Mouse (Mus musculus) granulocyte monocyte progenitor cell, adult 5-6 weeks (primary cell): Measurements from ENCODE around the gene Syt12. TPM values are rescaled to one million over a fixed set of nuclear protein-coding genes. Genes with fewer than 3 reads are reported as not detected.

ENCODE experiments used
- ATAC-seq: replicated peaks from 2 replicates; pipeline ENCODE4 v1.8.0; 2016; ENCODE audit warnings: mild to moderate bottlenecking, moderate TSS enrichment, inconsistent platforms; ENCODE audit not compliant: poor library complexity, severe bottlenecking
- total RNA-seq, 2 experiments: library from RNA; stranded (forward) in 1 of 2; stranded (reverse) in 1 of 2; fragments of 200-712, 200-1000 nt in 1 of 2; fragments of >200 nt in 1 of 2; fragmentation: Nextera tagmentation in 1 of 2; gene quantifications; 2 replicates each; pipeline ENCODE4 v1.2.3; 2014 to 2017

The Syt12 gene
- total RNA-seq, 2 experiments from 2014 or later, result not detected

DNA sequence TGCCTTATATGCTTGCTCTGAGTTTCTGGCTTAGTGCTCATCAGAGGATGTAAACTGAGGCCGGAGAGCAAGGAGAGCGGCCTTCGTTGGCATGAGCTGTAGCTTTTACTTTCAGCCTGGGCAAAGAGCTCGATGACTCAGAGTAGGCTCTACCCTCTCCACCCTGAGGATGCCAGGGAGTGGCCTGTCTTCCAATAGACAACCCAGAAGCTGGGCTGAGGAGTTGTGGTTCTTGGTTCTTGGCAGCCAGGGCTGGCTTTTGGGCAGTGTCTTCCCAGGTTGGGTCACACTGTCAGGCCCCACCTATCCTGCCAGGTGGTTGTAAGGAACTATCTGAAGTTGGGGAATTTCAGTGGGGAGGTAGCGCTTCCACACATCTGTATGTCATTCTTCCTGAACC lies 57.5 kb downstream of the Syt12 start:
- no peak for ATAC-seq

GRCm38 (mm10) chr19:4417713-4418112 lies 59.5 kb downstream of the Syt12 start:
- no peak for ATAC-seq

DNA sequence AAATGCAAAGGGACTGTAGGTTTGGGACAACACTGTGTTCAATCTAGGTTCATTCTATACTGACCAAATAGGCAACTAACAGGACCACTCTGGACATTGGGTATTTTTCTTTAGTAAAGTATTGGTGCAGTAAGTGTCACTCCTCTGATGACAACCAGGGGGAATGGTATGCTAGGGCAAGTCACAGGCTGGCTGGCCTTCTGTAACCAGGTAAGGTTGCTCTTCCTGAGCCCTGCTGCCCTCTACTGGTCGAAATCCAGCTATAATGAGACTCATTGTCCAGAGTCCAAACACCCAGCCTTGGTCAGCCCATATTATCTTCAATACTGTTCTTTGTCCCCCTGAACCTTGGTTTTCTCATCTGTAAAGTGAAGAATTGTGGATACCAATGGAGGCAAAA lies 60.1 kb downstream of the Syt12 start:
- peak; percentile 83 for ATAC-seq

DNA sequence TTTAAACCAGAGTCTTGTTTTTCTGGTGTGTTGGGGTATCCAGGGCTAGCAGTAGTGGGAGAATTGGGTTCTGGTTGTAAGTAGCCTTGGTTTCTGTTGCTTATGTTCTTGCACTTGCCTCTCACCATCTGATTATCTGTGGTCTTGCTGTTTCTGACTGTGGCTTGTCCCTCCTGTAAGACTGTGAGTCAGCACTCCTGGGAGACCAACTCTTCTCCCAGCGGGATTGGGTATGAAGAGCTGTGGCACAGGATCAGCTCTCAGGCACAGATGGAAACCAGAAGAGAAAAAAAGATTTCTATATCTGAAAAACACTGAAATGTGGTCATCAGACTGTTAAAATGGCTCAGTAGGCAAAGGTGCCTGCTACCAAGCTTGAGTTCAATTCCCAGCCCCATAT lies 62.6 kb downstream of the Syt12 start:
- ATAC-seq, result no peak

DNA sequence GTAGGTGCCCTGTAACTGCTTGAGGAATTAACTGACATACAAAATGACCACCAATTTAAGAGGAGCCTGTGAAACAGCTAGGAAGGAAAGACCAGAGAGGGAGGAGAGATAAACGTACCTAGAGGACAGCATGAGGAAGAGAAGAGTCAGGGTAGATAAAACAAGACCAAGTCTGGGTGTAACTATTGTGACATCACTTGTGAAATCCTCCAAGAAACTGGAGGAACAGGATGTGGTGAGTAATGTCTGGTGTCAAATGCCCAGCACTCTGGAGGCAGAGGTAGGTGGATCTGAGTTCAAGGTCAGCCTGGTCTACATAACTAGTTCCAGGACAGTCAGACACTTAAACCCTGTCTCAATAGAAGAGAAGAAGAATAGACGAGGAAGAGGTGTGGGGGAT lies 68.2 kb downstream of the Syt12 start:
- peak; percentile 98 for ATAC-seq

DNA sequence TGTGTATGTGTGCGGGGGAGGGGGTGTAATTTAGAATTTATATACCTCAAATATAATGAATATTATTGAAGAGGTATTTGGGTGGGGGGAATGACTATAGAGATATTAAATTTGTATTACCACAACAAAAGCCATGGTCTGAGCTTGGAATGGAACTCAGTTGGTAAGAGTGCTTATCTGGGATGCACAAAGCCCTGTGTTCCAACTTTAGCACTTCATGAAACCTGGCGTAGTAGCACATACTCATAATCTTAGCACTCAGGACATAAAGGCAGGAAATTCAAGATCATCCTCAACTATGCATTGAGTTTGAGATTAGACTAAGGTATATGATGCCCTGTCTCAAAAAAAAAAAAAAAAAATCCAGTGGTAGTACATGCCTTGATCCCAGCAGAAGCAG lies 72.4 kb downstream of the Syt12 start:
- ATAC-seq, result no peak

- no peak for ATAC-seq
Observed at GRCm38 (mm10) chr19:4398959-4399358, 78.3 kb downstream of the Syt12 start.

GRCm38 (mm10) chr19:4398630-4398948 lies 78.7 kb downstream of the Syt12 start:
- no peak for ATAC-seq

GRCm38 (mm10) chr19:4397798-4398629 lies 79.2 kb downstream of the Syt12 start, which contains the start of gene Kdm2a:
Kdm2a (minus strand) TSS chr19:4398285.
- ATAC-seq, result peak; percentile 23

GRCm38 (mm10) chr19:4396998-4397797 lies 80.0 kb downstream of the Syt12 start:
- ATAC-seq, result peak; percentile 85

- ATAC-seq, result peak; percentile 36
Observed at GRCm38 (mm10) chr19:4396081-4396997, 80.9 kb downstream of the Syt12 start.

Other genes with a start within 250 kb of the Syt12 start
- gene Pold4, start 245.5 kb downstream of the Syt12 start, total RNA-seq (2014; fragmentation: Nextera tagmentation), result 68.6 and 117 TPM in 2 replicates
- 69.5 and 92.0 TPM in 2 replicates for gene Pold4, start 245.5 kb downstream of the Syt12 start, total RNA-seq (2017)
- 17.7 and 25.9 TPM in 2 replicates for gene Ssh3, start 208.3 kb downstream of the Syt12 start, total RNA-seq (2014; fragmentation: Nextera tagmentation)
- 10.8 and 22.0 TPM in 2 replicates for gene Ssh3, start 208.3 kb downstream of the Syt12 start, total RNA-seq (2017)
- gene Ankrd13d, start 194.3 kb downstream of the Syt12 start, total RNA-seq (2014; fragmentation: Nextera tagmentation), result 6.8 and 7.2 TPM in 2 replicates
- 1.6 and 3.9 TPM in 2 replicates for gene Ankrd13d, start 194.3 kb downstream of the Syt12 start, total RNA-seq (2017)
- 179 and 198 TPM in 2 replicates for gene Grk2, start 171.2 kb downstream of the Syt12 start, total RNA-seq (2014; fragmentation: Nextera tagmentation)
- gene Grk2, start 171.2 kb downstream of the Syt12 start, total RNA-seq (2017), result 133 and 181 TPM in 2 replicates
- gene Kdm2a, start 79.2 kb downstream of the Syt12 start, total RNA-seq (2014; fragmentation: Nextera tagmentation), result 62.9 and 96.0 TPM in 2 replicates
- gene Kdm2a, start 79.2 kb downstream of the Syt12 start, total RNA-seq (2017), result 46.5 and 61.7 TPM in 2 replicates
- 0.28 TPM in 1 of 2 replicates, not detected in the other for gene Rhod, start 38.0 kb downstream of the Syt12 start, total RNA-seq (2014; fragmentation: Nextera tagmentation)
- not detected in 2 replicates for gene Rhod, start 38.0 kb downstream of the Syt12 start, total RNA-seq (2017)
- gene 2010003K11Rik, start 21.1 kb upstream of the Syt12 start, total RNA-seq (2014; fragmentation: Nextera tagmentation), result not detected in 2 replicates
- gene 2010003K11Rik, start 21.1 kb upstream of the Syt12 start, total RNA-seq (2017), result not detected in 2 replicates
- 0.95 and 4.0 TPM in 2 replicates for gene Pcx, start 33.0 kb upstream of the Syt12 start, total RNA-seq (2014; fragmentation: Nextera tagmentation)
- 0.82 and 6.1 TPM in 2 replicates for gene Pcx, start 33.0 kb upstream of the Syt12 start, total RNA-seq (2017)
- gene Lrfn4, start 138.2 kb upstream of the Syt12 start, total RNA-seq (2014; fragmentation: Nextera tagmentation), result 2.6 and 3.5 TPM in 2 replicates
- 1.8 and 3.7 TPM in 2 replicates for gene Lrfn4, start 138.2 kb upstream of the Syt12 start, total RNA-seq (2017)
- 30.4 and 40.9 TPM in 2 replicates for gene Rce1, start 148.2 kb upstream of the Syt12 start, total RNA-seq (2014; fragmentation: Nextera tagmentation)
- gene Rce1, start 148.2 kb upstream of the Syt12 start, total RNA-seq (2017), result 19.6 and 28.2 TPM in 2 replicates
- not detected in 2 replicates for gene Gm960, start 221.2 kb upstream of the Syt12 start, total RNA-seq (2014; fragmentation: Nextera tagmentation)
- not detected in 2 replicates for gene Gm960, start 221.2 kb upstream of the Syt12 start, total RNA-seq (2017)
- gene Sptbn2, start 233.7 kb upstream of the Syt12 start, total RNA-seq (2014; fragmentation: Nextera tagmentation), result 0.23 TPM in 1 of 2 replicates, not detected in the other
- not detected in 2 replicates for gene Sptbn2, start 233.7 kb upstream of the Syt12 start, total RNA-seq (2017)